Mouse (Mus musculus): ENCODE measurements around the gene Fmnl1. TPM values are rescaled to one million over a fixed set of nuclear protein-coding genes. Genes with fewer than 3 reads are reported as not detected.

The Fmnl1 gene
- polyA plus RNA-seq (2015; fragmentation: Nextera tagmentation; extraction: Ambion mirVana): 7.0 and 7.5 TPM in 2 replicates

GRCm38 (mm10) chr11:103170494-103171285 lies at the start of gene Fmnl1:
Gene Fmnl1, plus strand, starts transcription at chr11:103171107.
- Histone ChIP-seq H3K36me3 (replicated peaks) (no peaks in the 10 kb centered on the region), H3K9me3 (no peaks in the 10 kb centered on the region), H3K4me1 (peaks cover 56% of the 10 kb centered on the region), H3K9ac (peak within 1 kb of the TSS; percentile 80), H3K27me3 (replicated peaks) (peaks cover 3% of the 10 kb centered on the region; the same call in 1 of the 2 replicates), H3K27ac (peak within 1 kb of the TSS; percentile 72), H3K4me3 (peak within 1 kb of the TSS; percentile 54), H3K4me2 (peak within 1 kb of the TSS; percentile 86)
- 1% methylated on average over 31 of the region's 84 CpGs for WGBS
- ATAC-seq (replicated peaks): peak; percentile 89

DNA sequence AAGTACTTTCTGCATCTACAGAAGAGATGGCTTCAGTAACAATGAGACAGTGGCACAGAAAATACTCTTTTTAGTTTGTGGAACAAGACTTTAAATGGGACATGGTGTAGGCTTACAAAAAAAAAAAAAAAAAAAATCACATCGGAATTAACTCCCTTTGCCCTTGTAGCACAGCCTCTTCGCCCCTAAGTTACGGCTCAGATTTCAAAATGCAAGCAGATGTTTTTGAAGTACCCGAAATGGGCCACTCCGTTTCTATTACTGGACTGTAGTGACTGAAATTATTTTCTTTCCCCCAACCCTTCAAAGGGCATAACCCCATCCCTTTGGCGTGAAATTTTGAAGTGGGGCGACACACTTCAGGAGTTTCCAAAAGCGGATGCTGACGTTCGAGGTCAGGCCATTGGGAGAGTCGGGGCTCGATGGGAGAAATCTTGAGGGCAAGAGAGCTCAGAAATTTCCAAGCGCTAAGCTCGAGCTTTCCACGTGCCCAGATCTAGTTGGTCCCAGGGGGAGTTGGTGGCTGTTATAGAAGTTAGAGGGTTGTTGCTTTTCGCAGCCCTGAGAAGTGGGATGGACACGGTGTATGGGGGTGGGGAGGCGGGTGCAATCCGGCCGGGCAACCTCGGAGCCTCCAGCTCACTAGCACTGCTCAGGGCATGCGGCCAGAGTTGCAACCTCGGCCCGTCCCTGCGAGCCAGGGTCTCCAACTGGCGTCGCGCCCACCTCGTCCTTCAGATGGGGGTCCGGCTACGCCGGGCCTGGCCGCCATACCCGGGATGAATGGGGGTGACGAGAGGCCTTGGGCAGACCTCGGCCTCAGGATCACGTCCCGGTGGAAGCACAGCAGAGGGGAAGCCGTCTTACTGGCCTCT lies 39.0 kb upstream of the Fmnl1 start, which contains the start of gene Hexim2:
Gene Hexim2 (plus strand): TSS at position 729 of the 875 bp plus-strand sequence.
- Histone ChIP-seq H3K4me3 (peak within 1 kb of the TSS; percentile 90), H3K9me3 (no peaks in the 10 kb centered on the region), H3K36me3 (replicated peaks) (no peaks in the 10 kb centered on the region), H3K4me1 (peaks cover 38% of the 10 kb centered on the region), H3K27me3 (replicated peaks) (no peaks in the 10 kb centered on the region), H3K4me2 (peak within 1 kb of the TSS; percentile 64), H3K27ac (peak within 1 kb of the TSS; percentile 98), H3K9ac (peak within 1 kb of the TSS; percentile 99)
- WGBS: 1% methylated on average over 39 of the region's 39 CpGs
- ATAC-seq (replicated peaks): peak; percentile 70

DNA sequence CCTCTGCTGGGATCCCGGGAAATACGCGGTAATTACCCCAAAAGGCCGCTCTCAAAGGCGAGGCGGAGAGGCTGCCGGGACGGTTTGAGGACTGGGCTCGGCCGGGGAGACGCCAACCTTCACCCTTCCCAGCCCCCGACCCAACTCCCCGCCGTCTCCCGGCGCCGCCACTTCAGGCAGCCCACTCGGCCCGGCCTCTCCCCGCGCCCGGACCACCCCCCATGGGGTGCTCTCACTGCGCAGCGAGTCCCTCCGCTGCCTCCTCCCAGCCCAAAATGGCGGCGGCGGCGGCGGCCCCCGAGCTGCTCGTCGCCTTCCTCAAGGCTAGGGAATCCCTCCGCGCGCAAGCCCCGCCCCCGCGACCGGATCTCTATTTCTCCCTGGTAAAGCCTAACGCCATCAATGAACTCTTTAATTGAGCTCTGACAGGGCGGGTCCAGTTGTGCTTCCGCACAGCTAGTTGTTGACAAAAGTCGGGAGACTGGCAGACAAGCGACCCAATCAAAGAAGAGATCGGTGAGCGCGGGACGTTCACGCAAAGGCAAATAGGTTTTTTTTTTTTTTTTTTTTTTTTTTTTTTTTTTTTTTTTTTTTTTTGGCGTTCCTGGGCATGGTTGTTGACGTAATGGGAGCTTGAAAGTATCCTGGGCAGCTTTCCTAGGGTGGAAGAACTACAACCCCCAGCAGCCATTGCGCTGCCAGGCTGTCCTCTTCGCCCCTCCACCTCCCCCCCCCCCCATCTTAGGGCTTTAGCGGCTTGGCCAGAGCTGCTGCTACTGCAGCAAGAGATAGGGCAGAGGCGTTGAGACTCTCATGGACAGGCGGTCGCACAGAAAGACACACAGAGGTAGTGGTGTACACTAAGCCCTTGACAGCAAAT lies 38.1 kb upstream of the Fmnl1 start:
- Histone ChIP-seq H3K9me3 (no peaks in the 10 kb centered on the region), H3K27ac (peak overlapping the region; percentile 98), H3K9ac (peak overlapping the region; percentile 99), H3K36me3 (replicated peaks) (no peaks in the 10 kb centered on the region), H3K27me3 (replicated peaks) (no peaks in the 10 kb centered on the region), H3K4me1 (peaks cover 38% of the 10 kb centered on the region), H3K4me2 (peak overlapping the region; percentile 64), H3K4me3 (peak overlapping the region; percentile 90)
- under 1% methylated on average over 58 of the region's 58 CpGs for WGBS
- peak; percentile 95 for ATAC-seq (replicated peaks)

- Histone ChIP-seq H3K4me3 (peak overlapping the region; percentile 27), H3K9ac (peak overlapping the region; percentile 29; the same call in 1 of the 2 replicates), H3K4me2 (peak overlapping the region; percentile 52), H3K27me3 (replicated peaks) (no peaks in the 10 kb centered on the region), H3K9me3 (no peaks in the 10 kb centered on the region), H3K36me3 (replicated peaks) (0 out of 2 replicates have a peak, but pooled peaks cover under 1% of the 10 kb centered on the region), H3K4me1 (peaks cover 38% of the 10 kb centered on the region), H3K27ac (peak overlapping the region; percentile 82)
- WGBS: 55% methylated on average over 6 of the region's 6 CpGs
- peak; percentile 20; the same call in 1 of the 2 replicates for ATAC-seq (replicated peaks)
Measured at GRCm38 (mm10) chr11:103133456-103134185, 37.3 kb upstream of the Fmnl1 start.

GRCm38 (mm10) chr11:103134221-103134620 lies 36.7 kb upstream of the Fmnl1 start:
- Histone ChIP-seq H3K36me3 (replicated peaks) (peaks cover 7% of the 10 kb centered on the region; the same call in 1 of the 2 replicates), H3K27me3 (replicated peaks) (no peaks in the 10 kb centered on the region), H3K9ac (no peak overlapping the region), H3K4me1 (peaks cover 38% of the 10 kb centered on the region), H3K9me3 (no peaks in the 10 kb centered on the region), H3K4me3 (peak overlapping the region; percentile 27; the same call in 1 of the 2 replicates), H3K27ac (peak overlapping the region; percentile 82; the same call in 1 of the 2 replicates), H3K4me2 (peak overlapping the region; percentile 52)
- 79% methylated on average over 3 of the region's 3 CpGs for WGBS
- ATAC-seq (replicated peaks): no peak

DNA sequence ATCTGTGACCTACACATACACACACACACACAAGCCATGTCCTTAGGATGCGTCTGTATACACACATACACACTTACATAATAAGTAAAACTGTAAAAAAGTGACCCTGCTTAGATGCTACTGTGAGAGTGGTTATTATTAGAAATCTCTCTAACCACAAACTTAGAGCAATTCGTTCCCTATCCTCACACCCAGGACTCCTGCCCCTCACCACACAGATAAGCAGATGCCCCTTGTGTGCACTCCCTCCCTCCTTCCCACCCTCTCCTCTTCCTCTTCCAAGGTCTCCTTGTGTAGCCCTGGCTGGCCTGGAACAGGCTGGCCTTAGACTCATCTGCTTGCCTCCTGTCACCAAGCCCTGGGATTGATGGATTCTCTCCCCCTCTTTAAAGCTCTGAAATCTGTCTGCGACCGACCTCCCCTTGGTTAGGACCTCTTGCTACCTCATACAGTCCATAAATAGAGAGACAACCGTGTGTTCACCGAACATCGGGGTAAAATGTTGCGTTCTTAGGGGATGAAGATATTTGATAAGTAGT lies 34.8 kb upstream of the Fmnl1 start:
- Histone ChIP-seq H3K4me3 (no peak overlapping the region), H3K9ac (no peak overlapping the region), H3K27ac (no peak overlapping the region), H3K4me1 (peaks cover 33% of the 10 kb centered on the region), H3K27me3 (replicated peaks) (no peaks in the 10 kb centered on the region), H3K9me3 (no peaks in the 10 kb centered on the region), H3K36me3 (replicated peaks) (peaks cover 8% of the 10 kb centered on the region; the same call in 1 of the 2 replicates), H3K4me2 (no peak overlapping the region)
- 89% methylated on average over 8 of the region's 8 CpGs for WGBS
- no peak for ATAC-seq (replicated peaks)

DNA sequence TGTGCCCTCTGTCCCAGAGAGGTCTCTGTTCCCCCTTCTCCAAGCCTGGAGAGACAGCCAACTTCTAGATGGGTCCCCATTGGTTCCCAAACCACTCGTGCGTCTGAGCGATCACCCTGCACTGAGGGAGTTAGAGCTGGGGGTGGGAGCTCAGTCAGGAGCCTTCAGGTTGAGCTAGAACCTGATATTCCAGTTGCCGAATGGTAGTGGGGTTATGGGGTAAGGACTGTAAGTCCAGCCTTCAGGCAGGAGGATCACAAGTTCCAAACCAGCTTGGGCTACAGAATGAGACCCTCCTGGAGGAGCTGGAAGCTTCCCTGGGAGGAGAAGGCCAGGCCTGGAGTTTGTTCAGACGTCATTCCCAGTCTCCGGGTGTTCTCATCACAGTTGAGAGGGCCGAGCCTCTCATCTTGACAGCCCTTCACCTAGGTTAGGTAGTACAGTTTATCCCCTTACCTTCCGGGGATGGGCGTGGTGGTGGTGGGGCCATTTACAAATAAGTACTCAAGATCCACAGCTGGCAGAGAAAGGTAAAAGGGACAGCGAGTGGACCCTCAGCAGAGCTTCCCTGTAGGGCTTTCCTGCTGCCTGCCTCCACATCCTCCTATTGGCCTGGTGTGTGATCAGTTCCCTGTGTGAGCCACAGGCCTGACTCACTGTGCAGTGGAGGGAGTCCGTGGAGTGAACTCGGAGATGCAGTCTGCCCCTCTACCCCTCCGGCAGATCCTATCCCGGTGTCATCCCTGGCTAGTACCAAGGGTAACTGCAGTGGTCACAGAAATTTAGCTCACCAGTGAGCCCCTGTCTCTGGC lies 30.8 kb upstream of the Fmnl1 start:
- Histone ChIP-seq H3K9me3 (no peaks in the 10 kb centered on the region), H3K36me3 (replicated peaks) (peaks cover 8% of the 10 kb centered on the region; the same call in 1 of the 2 replicates), H3K9ac (no peak overlapping the region), H3K27me3 (replicated peaks) (no peaks in the 10 kb centered on the region), H3K4me1 (peaks cover 26% of the 10 kb centered on the region), H3K27ac (no peak overlapping the region), H3K4me3 (no peak overlapping the region), H3K4me2 (no peak overlapping the region)
- 81% methylated on average over 14 of the region's 14 CpGs for WGBS
- ATAC-seq (replicated peaks): no peak

DNA sequence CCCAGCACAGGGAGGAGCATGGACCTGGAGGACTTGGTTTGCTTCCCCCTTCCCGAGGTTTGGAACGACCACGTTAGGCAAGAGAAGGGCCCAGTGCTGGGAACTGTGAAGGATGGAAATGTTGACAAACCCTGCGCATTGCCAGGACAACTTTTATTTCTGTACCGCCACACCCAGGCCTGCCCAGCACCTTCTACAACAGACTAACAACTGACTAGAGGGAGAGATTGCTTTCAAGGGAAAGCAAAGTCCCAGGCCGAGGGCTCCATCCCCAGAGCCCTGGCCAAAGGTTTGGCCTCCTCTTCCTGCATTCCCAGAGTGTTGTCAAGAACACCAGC lies 30.2 kb upstream of the Fmnl1 start:
- 60% methylated on average over 6 of the region's 6 CpGs for WGBS
- Histone ChIP-seq H3K4me1 (peaks cover 22% of the 10 kb centered on the region), H3K36me3 (replicated peaks) (peaks cover 8% of the 10 kb centered on the region; the same call in 1 of the 2 replicates), H3K27me3 (replicated peaks) (no peaks in the 10 kb centered on the region), H3K9me3 (no peaks in the 10 kb centered on the region), H3K4me3 (no peak overlapping the region), H3K4me2 (no peak overlapping the region), H3K9ac (no peak overlapping the region), H3K27ac (peak overlapping the region; percentile 3; the same call in 1 of the 2 replicates)
- ATAC-seq (replicated peaks): no peak

DNA sequence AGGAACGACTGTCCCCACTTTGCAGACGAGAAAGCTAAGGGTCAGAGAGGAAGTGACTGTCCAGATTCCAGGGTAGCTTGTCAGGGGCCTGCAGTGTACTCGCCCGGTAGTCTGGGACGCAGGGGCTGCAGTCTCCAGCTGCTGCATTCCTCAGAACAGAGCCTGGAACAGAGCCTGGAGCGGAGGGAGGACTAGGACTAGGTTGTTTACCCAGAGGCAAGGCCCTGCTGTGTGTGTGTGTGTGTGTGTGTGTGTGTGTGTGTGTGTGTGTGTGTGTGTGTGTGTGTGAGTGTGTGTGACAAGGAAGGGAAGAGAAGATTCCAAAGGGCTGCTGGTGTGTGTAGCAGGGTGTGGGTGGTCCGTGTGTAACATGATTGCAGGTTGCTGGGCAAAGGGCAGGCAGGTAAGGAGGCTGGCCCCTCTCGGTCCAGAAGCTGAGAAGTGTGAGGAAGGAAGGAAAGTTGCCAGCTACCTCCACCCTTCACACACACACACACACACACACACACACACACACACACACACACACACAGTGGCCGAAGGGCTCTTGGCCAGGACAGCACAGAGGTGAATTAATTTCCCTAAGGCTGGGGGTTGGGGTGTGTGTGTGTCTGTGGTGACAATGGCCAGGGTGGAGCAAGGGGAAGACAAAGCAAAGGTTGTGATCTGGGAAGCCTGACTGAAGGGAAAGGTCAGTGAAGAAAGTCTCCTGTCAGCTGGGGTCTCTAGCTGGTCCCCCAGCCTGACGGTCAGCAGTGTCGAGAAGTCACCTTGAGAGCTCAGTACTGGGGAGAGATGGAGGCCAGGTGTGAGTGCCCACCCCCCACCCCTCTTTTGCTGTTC lies 29.6 kb upstream of the Fmnl1 start:
- H3K27ac ChIP-seq: peak overlapping the region; percentile 93
- no peak overlapping the region for H3K4me3 ChIP-seq
- H3K4me2 ChIP-seq: no peak overlapping the region
- peaks cover 22% of the 10 kb centered on the region for H3K4me1 ChIP-seq
- no peaks in the 10 kb centered on the region for H3K9me3 ChIP-seq
- no peak overlapping the region; the same call in 1 of the 2 replicates for H3K9ac ChIP-seq
- ATAC-seq (replicated peaks): no peak
- H3K36me3 ChIP-seq (replicated peaks): peaks cover 8% of the 10 kb centered on the region; the same call in 1 of the 2 replicates
- WGBS: 39% methylated on average over 10 of the region's 11 CpGs
- no peaks in the 10 kb centered on the region for H3K27me3 ChIP-seq (replicated peaks)
